Mouse (Mus musculus) heart, adult 2 months (tissue): ENCODE data around the gene Polr2j. TPM values are rescaled to one million over a fixed set of nuclear protein-coding genes. Genes with fewer than 3 reads are reported as not detected.

ENCODE experiments used
- DNase-seq, 2 experiments: peaks; one replicate each; pipeline ENCODE4 v3.0.0; 2021
- H3K27ac ChIP-seq: fragments of 200-600 bp; 2 replicates; pipeline ENCODE4 v1.8.1; 2022
- H3K27me3 ChIP-seq: fragments of 200-500 bp; 2 replicates; pipeline ENCODE4 v1.6.1; 2012; ENCODE audit warnings: mild to moderate bottlenecking, low read length, inconsistent platforms, mixed read lengths; ENCODE audit not compliant: control insufficient read depth, insufficient read depth
- H3K36me3 ChIP-seq: fragments of 200-500 bp; 2 replicates; pipeline ENCODE4 v1.6.1; 2012; ENCODE audit warnings: low read length, inconsistent platforms; ENCODE audit not compliant: control insufficient read depth, insufficient read depth
- H3K4me1 ChIP-seq: fragments of 200-500 bp; 2 replicates; pipeline ENCODE4 v1.6.1; 2011; ENCODE audit warnings: low read length; ENCODE audit not compliant: control insufficient read depth, insufficient read depth
- H3K4me3 ChIP-seq: fragments of 200-600 bp; 2 replicates; pipeline ENCODE4 v1.8.1; 2022
- H3K79me2 ChIP-seq: fragments of 200-500 bp; replicated peaks from 2 replicates; pipeline ENCODE4 v1.6.1; 2012; ENCODE audit warnings: mild to moderate bottlenecking, inconsistent platforms, low read length, moderate library complexity, mixed read lengths; ENCODE audit not compliant: control insufficient read depth, insufficient read depth
- H3K9ac ChIP-seq: fragments of 200-500 bp; 2 replicates; pipeline ENCODE4 v1.6.1; 2012; ENCODE audit warnings: low read depth, mild to moderate bottlenecking, control low read depth, inconsistent platforms, low read length, mixed read lengths
- CTCF ChIP-seq: fragments of 200-600 bp; IDR thresholded peaks from 2 replicates; pipeline ENCODE4 v1.8.1; 2022; ENCODE audit warnings: antibody characterized with exemption, mild to moderate bottlenecking, moderate library complexity
- EP300 ChIP-seq: fragments of 200-500 bp; IDR thresholded peaks from 2 replicates; pipeline ENCODE4 v1.6.1; 2011; ENCODE audit warnings: low read depth, low read length, control low read depth; ENCODE audit not compliant: insufficient read depth
- POLR2A ChIP-seq: fragments of 200-500 bp; IDR thresholded peaks from 2 replicates; pipeline ENCODE4 v1.6.1; 2011; ENCODE audit warnings: mild to moderate bottlenecking, low read depth, low read length, control low read depth; ENCODE audit not compliant: insufficient read depth
- WGBS: fragments of 180-500 bp; shearing (Covaris S2); methylation state at CpG from one replicate; pipeline ENCODE4 v1.1.7; 2018; 5-methylcytosine and 5-hydroxymethylcytosine counted together
- intact Hi-C: fragments of 180-260 bp; cut with DNase I; formaldehyde crosslinking; loops from one replicate; pipeline ENCODE4 v1.15.1; 2025
- polyA plus RNA-seq: library from polyadenylated mRNA; depleted of rRNA; stranded (reverse); fragments of >200 nt; gene quantifications from 2 replicates; pipeline ENCODE4 v1.2.3, GENCODE M21; 2012
- total RNA-seq, 2 experiments: library from RNA; stranded (reverse); gene quantifications; 2 replicates each; pipeline ENCODE4 v1.2.3; 2021

Gene Polr2j
- total and polyA plus RNA-seq, 3 experiments, result 63.5 to 89.3 (median 66.9) TPM

DNA sequence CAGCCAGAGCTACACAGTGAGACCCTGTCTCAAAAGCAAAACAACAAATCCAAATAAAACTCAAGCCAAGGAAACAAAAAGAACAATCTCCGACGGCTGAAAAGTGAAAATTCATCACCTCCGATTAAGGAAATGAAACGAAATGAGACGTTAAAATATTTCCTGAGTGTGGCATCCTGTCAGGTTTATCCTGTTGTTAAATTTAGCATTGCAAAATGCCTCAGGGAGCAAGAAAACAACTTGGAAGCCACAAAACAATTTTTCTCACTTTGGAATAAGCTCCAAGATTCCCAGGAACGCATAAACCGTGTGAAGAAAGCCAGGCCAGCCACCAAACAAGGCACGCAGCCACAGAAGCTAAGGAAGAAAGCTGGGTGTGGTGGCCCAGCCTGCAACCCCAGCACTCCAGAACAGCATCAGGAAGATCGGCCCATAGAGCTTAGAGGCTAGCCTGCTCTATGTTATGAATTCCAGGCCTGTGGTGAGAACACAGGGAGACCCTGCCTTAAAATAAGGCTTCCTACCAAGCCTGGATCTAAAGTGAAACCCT is 39.4 kb upstream of the Polr2j start:
- WGBS, result 34% methylated on average over 9 of the region's 9 CpGs
- Histone ChIP-seq H3K27me3 (no peaks in the 10 kb centered on the region), H3K79me2 (no peaks in the 10 kb centered on the region)

GRCm38 (mm10) chr5:136078136-136078535 is 38.3 kb upstream of the Polr2j start:
- intact Hi-C loops, result no loop called here
- H3K79me2 ChIP-seq, result no peaks in the 10 kb centered on the region
- TF ChIP-seq POLR2A, result no peak
- no peak for TF ChIP-seq CTCF
- TF ChIP-seq EP300, result no peak
- no peaks in the 10 kb centered on the region for H3K36me3 ChIP-seq
- no peak overlapping the region for H3K4me3 ChIP-seq
- DNase-seq, result no peak
- no peak overlapping the region for H3K9ac ChIP-seq
- no peaks in the 10 kb centered on the region for H3K27me3 ChIP-seq
- H3K27ac ChIP-seq, result no peak overlapping the region
- H3K4me1 ChIP-seq, result peaks cover 3% of the 10 kb centered on the region
- 97% methylated on average over 5 of the region's 5 CpGs for WGBS

More for the DNA sequence above, 39.4 kb upstream of the Polr2j start:
- Histone ChIP-seq H3K4me3 (no peak overlapping the region), H3K4me1 (peaks cover 3% of the 10 kb centered on the region), H3K9ac (no peak overlapping the region), H3K36me3 (no peaks in the 10 kb centered on the region), H3K27ac (peak overlapping the region; percentile 72)
- DNase-seq, result peak in 1 of 2 experiments; percentile 48
- intact Hi-C loops, result no loop called here
- TF ChIP-seq POLR2A, result no peak
- TF ChIP-seq EP300, result 0 out of 2 replicates have a peak, but pooled peaks have one; percentile 13

- Histone ChIP-seq H3K4me3 (no peak overlapping the region), H3K27ac (no peak overlapping the region), H3K79me2 (no peaks in the 10 kb centered on the region), H3K27me3 (no peaks in the 10 kb centered on the region), H3K9ac (no peak overlapping the region), H3K36me3 (no peaks in the 10 kb centered on the region), H3K4me1 (peaks cover 4% of the 10 kb centered on the region)
- intact Hi-C loops, result no loop called here
- WGBS, result 81% methylated on average over 4 of the region's 4 CpGs
- no peak for DNase-seq
- TF ChIP-seq POLR2A (no peak), EP300 (no peak), CTCF (peak; percentile 54)
Measured at GRCm38 (mm10) chr5:136082345-136082744, 34.1 kb upstream of the Polr2j start.

DNA sequence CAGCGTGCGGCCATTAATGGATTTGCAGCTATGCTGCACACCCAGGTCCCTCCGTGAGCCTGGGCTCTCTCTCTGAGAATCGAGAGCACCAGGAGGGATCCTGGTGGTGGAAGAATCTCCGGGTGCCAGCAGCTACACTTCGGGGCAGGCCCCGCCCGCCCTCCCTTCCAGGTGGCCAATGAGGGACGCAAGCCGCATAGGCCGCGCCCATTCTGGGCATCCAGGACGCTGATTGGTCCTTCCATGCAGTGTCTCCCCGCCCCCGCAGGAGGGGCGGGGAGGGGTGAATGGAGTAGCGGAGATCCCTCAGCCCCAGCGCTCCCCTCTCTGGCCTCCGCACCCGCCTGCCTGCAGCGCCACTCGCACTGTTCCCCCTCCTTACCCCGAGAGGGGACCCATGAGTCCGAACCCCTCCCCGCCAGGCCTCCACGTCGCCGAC is 32.7 kb upstream of the Polr2j start, which contains the start of gene Rasa4:
TSS of gene Rasa4 (plus strand) at position 248 of the 439 bp plus-strand sequence.
- peak within 1 kb of the TSS; percentile 60 for H3K27ac ChIP-seq

DNA sequence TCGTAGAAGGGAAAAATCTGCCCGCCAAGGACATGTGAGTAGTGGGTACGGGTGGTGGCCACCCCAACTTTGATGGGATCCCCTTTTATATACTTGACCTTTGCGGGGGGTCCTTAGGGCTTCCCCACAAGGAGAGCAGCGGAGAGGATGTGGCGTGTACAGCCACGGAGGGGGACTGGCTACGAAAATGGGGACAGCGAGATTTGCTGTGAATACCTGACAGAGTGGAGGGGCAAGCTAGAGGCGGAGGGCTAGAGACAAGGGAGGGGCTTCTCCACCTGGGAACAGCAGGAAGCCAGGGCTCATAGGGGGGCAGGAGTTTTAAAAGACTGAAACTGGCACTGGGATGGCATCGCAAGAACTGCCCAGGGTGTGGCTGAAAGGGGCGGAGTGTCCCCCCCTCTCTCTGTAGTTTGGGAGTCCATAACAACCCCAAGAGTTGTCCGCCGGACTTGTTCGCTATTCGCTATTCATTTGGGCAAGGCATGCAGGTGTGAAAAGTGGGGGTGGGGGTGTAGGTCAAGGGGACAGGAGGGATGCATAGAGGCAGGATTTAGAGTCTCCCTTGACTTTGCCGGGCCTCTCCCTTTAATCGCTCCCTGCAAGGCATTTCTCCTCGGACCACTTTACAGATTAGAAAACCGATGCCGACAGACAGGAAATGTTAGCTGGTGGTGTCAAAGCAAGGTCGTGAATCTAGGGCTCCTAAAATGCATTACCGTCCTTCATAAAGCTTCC is 32.1 kb upstream of the Polr2j start:
- DNase-seq, result peak; percentile 31 to 46
- peak overlapping the region; percentile 60 for H3K27ac ChIP-seq
- intact Hi-C loops, result loop anchor here (2.0 kb wide), 1 partner anchor 32 kb away; the partner anchor contains the start of gene Polr2j
- peaks cover 4% of the 10 kb centered on the region for H3K4me1 ChIP-seq
- H3K36me3 ChIP-seq, result no peaks in the 10 kb centered on the region
- 4% methylated on average over 23 of the region's 23 CpGs for WGBS
- H3K4me3 ChIP-seq, result peak overlapping the region; percentile 89
- TF ChIP-seq EP300 (no peak), CTCF (no peak), POLR2A (no peak)
- no peaks in the 10 kb centered on the region for H3K79me2 ChIP-seq
- peak overlapping the region; percentile 81 for H3K9ac ChIP-seq
- H3K27me3 ChIP-seq, result no peaks in the 10 kb centered on the region

More for the DNA sequence above, 32.7 kb upstream of the Polr2j start, which contains the start of gene Rasa4:
- Histone ChIP-seq H3K27me3 (no peaks in the 10 kb centered on the region), H3K9ac (peak within 1 kb of the TSS; percentile 81), H3K4me3 (peak within 1 kb of the TSS; percentile 89), H3K36me3 (no peaks in the 10 kb centered on the region), H3K79me2 (no peaks in the 10 kb centered on the region), H3K4me1 (peaks cover 4% of the 10 kb centered on the region)
- TF ChIP-seq POLR2A (peak; percentile 56), EP300 (no peak), CTCF (peak; percentile 47)
- intact Hi-C loops, result loop anchor here (2.0 kb wide), 1 partner anchor 33 kb away; the partner anchor contains the start of gene Polr2j
- peak; percentile 92 to 96 for DNase-seq
- WGBS, result under 1% methylated on average over 28 of the region's 28 CpGs
